Mouse (Mus musculus): Measurements from ENCODE around the gene Tmem205.

DNA sequence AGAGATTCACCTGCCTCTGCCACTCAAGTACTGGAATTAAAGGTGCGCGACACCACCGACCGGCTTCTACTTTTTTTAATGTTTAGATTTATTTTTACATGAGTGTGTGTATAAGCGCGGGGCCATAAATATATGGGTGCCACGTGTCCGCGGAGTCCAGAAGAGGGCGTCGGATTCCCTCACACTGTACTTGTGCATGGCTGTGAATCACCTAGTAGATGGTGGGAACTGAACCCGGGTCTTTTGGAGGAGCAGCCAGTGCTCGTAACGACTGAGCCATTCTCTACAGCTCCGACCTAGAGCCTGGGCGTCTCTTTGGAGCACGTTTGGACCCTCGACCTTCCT is 27.8 kb upstream of the Tmem205 start:
- TF ChIP-seq CTCF (IDR thresholded peaks at IDR 0.05; ENCODE audit: borderline replicate concordance, extremely low read depth, insufficient read depth, insufficient read length) (peak; percentile 47; the same call in 1 of the 2 replicates), POLR2A (IDR thresholded peaks at IDR 0.05; ENCODE audit: borderline replicate concordance, extremely low read depth, insufficient read depth, insufficient read length, poor library complexity, severe bottlenecking) (no peak)

Data from brain, embryonic 14.5 days (tissue).